Mouse (Mus musculus) adrenal gland, postnatal 10 days (tissue): Measurements from ENCODE around the gene 4930558K02Rik. TPM values are rescaled to one million over a fixed set of nuclear protein-coding genes. Genes with fewer than 3 reads are reported as not detected.

Experiments used
- DNase-seq: peaks from one replicate; pipeline ENCODE4 v3.0.0; 2021; ENCODE audit warnings: mixed read lengths
- long read RNA-seq, 2 experiments: library from polyadenylated mRNA; stranded (forward); transcript quantifications; one replicate each; pipeline ENCODE4 v2.0.0; 2021
- total RNA-seq, 2 experiments: library from RNA; stranded (reverse); gene quantifications; 2 replicates each; pipeline ENCODE4 v1.2.3; 2021

4930558K02Rik gene
- not detected for total RNA-seq
- long read RNA-seq, experiment 1, result 0 reads
- long read RNA-seq, experiment 2, result 0 reads

DNA sequence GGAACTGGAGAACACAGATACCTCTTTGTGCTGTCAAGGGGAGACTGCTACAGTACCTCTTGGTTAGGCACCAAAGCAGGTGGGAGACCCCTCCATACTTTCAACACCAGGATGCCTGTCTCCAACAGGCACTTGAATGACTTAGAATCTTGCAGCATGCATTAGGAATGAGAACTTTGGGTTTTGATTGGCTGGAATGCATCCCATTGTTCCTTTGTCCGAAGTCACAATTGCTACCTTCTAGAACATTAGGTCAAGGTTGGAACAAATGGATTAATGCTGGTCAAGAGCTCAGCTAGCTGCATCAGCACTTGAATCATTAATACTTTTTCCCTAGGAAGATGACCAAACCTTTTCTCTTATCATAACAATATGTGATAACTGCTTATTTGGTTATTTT, at the start of gene 4930558K02Rik:
Gene 4930558K02Rik, minus strand, starts transcription at position 101 of the 400 bp plus-strand sequence.
- DNase-seq, result no peak

DNA sequence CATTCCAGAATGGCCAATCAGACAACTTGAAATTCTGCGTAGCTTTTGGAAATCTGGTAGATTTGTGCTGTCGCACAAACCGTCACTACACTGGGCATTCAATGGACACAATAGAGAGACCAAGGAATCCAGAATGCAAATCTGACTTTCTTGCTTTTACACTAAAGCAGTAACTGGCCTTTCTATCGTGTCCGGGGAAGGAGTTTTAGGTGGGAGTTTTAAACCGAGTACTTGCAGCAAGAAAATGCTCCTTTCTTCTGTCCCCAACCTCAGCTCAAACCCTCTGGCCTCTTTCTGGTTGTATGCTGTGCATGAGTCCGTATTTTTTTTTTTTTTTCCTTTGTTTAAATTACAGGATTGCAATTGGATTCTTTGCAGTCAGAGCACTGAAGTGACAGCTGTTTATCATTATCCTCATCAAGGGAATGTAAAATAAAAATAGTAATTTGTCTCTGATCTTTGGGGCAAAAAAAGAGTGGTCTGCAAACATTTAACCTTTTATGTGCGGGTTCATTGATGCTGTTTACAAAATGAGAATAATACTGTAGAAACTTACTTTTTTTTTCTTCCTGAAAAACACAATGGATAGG, 44.3 kb upstream of the 4930558K02Rik start:
- no peak for DNase-seq

DNA sequence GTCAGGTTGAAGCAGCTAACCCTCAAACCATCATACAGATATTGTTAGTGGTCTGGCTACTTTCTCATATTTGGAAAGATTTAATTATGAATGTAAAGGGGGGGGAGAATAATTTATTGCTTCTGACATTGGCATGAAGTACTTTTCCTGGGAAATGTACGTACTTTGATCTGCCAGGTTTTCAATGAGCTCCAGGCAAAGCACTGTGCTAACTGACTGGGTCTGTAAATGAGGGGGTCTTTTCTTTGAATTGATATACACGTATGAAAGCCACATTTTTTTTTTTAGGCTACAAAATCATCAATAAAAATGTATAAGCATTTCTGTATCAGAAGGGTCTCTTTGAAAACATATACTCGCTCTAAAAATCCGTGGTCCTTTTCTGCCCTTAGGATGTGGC, 41.3 kb upstream of the 4930558K02Rik start:
- no peak for DNase-seq

DNA sequence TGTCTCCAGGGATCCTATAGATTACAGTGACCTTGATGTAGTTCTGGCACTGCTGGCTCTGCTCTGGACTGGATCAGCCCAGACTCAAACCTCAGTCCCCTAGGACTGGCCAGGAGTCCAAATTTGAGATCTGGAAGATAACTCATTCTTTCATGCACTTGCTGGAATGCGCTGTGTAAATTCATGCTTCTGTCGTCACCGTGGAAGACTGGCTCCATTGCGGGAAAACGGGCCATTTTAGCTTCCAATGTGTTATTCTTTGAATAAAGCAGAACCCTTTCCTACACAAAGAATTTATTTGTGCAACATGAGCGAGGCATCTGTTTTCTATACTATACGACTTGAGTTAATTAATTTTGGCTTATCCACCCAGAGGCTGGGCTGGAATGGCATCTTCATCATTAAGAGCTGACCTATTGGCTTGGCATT, 40.9 kb upstream of the 4930558K02Rik start:
- no peak for DNase-seq

DNA sequence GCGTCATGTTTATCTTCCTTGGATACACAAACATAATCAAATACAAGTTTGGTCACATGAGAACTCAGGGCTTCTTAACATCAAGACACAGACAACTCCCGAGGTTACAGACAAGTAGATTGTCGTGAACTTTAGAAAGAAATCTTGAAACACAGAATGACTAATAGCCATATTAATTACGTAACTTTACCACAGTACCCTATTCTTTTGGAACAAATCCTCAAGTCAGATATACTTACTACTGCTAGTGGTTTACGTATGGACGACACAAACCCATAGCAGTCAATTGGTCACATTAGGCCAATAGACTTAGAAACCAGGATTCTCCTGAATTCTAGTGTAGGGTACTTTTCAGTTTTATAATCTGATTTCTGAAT, 39.2 kb upstream of the 4930558K02Rik start:
- DNase-seq, result no peak

DNA sequence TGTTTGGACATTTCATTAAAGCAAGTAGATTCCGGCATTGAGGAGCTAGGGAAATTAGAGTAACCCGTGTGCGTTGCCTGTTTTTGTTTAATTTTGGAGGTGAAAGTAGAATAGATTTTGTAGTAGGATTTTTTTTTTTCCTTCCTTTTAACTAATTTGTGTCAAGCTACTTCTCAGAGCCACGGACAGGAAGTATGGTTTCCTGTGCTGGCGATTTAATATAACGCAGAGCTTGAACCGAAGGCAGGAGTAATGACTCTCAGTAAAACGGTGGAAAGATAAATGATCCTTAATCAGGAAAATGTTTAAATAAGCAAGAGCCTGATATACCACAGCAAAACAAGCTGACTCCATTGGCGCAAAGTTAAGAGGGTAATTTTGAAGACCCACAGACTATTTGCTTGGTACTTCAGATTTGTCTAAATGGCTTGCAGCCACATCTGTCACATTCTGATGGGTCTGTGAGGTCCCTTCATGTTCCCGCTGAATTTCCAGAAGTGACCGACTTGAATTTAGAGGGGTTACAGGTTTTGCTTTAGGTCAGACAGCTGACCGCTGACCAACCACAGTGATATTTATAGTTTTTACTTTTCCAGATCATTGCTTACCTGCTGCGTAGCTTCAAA, 38.7 kb upstream of the 4930558K02Rik start:
- DNase-seq, result no peak

DNA sequence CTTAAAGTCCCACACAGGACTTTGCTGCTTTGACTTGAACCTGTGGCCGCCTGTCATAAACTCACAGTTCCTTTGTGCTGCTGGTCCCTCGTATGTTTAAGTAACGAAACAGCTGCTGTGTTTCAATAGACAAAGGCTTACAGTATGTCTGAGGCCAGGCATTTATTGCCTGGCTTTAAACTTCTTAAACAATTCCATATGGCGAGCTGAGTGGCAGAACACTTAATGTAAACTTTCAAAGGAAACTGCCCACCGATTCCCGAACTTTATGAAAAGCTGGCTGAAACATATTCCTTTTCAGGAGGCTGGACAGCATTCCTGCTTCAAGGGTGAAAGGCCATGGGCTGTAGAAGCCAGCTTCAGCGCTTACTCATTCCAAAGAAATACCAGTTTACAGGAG, 37.5 kb upstream of the 4930558K02Rik start:
- no peak for DNase-seq

DNA sequence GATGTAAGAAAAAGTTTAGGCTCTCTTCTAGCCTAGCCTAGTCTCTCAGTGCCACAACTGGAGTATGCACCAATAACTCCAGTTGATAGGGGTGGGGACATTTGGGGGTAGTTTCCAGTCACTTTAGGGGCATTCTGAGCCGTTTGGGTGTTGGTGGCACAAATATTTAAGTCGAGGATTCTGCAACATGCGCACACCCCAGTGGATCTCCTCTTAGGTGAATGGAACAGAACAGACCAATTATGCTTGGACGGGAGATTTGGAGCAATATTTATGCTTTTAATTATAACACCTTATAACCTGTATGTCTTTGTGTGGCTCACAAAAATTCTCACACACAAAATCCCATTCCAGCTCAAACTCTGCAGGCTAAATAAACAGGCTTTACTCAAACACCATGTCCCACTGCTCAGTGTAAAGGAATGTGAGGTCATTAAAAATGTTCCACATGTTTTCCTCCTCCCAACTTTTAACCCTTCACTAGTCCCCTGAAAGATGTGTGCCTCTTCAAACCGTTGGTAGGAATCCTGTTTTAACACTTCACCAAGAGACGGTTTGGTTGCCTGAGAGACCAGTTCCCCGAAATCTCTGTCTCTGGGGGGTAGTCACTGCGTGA, 35.9 kb upstream of the 4930558K02Rik start:
- no peak for DNase-seq

DNA sequence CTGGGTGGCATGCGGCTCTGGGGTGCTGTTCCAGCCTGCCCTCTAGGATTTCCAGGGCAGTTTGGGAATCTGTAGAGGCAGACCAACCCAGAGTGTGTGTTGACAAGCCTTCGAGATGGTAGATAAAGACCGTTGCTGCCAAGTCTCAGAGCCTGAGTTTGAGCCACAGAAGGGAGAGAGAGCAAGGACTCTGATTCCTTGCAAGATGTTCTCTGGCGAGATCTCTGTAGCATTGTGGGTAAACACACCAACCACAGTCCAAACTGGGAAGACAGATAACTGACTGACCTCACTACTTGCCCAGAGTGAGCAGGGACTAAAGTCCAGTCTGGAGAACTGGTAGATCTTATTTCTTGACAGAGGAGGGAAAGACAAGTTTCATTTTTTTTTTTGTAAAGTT, 34.1 kb upstream of the 4930558K02Rik start:
- DNase-seq, result no peak

DNA sequence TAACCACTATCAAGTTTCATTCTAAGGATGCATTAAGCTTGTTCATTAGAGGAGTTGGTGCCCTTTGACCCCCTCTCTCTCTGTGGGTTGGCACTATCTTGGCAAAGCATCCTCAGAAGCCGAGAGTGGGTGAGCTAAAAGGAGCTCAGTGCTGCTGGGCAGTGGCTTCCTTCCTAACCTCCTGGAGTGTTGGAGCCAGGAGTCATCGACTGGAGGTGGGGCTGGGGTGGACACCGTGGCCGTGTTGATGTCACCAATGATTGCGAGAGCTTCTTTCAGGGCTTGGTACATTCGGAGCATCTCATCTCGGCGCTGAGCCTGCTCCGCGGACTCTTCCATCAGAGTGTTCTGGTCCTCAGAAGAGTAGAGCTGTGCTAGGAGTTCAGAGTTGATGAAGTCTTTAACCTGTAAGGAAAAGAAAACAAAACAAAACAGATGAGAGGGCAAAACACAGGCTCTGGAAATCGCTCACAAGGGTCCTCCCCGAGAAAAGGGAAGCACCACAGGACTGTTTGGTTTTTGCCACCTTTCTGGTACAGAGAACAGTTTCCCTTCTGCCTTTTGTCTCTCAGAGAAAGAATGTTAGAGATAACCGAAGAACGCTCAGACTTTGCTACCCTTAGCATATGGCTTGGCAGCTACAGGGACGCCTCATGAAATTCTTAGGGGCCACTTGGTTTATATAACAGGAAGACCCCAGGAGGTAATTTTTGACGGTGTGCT, 32.2 kb upstream of the 4930558K02Rik start:
- DNase-seq, result no peak

DNA sequence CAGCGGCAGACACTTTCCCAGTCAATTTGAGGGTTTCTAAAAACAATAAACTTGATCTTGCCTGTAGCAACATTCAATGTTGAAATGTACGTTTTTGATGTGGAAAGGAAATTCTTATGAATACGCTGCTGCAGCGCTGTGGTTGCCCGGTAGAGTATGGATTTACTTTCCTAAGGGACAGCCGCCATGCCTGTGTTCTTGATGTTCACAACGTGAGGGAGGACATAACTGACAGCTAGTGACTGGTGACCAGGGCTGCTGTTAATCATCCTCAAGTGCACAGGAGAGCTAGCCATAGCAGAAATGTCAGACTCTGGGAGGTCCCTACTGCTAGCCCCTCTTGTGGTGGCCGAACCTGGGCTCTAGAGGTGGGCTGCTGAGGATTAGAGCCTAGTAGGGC, 29.6 kb upstream of the 4930558K02Rik start:
- DNase-seq, result no peak

DNA sequence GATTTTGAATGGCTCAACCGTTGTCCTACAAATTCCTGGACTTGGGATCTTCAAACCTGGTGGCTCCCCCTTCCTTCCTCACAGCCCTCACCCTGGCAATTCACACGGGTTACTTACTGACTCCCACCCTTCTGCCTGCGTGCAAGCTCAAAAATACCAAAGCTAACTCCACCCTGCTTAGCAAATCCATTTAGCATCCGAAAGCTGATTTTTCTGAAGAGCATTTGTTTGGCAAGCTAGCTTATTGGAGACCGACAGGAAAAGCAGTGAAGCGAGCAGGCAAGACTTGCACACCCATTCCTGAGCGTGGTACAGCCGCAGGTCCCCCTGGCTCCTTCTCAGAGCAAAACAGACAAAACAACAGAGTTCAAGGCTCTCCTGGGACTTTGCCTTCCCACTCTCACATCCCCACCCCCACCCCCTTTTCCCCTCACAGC, 29.2 kb upstream of the 4930558K02Rik start:
- no peak for DNase-seq

DNA sequence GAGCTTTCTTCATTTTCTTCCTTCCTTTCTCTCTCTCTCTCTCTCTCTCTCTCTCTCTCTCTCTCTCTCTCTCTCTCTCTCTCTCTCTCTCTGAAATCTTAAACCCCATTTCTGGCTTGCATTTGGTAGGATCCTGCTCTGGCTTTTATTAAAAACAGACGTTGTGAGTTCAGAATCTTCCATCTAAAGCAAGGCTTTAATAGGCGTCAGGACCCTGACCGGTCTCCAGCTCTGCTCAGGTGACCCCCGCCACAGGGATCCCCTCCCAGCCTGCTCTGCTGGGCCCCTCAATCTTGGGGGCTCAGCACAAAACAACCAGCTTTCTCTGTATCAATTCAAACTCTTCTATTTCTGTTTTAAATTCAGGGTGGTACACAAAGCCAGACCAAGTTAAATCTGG, 28.8 kb upstream of the 4930558K02Rik start:
- DNase-seq, result no peak

DNA sequence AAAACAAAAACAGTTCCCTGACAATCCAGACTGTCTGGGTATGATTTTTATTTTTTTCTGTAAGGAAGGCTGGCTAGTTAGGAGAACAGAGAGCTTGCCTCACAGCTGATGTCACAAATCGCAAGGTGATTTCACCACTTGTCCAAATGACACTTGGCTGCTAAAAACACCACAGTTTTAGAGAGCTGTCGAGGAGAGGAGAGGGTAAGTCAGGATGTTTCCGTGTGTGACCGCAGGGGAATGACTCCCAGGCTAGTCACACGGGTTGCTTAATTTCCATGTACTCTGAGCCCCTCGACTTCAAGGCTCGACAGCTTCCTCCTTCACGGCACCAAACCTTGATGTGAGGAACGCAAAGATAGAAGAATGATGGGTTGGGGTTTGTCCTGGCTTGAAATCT, 26.7 kb upstream of the 4930558K02Rik start:
- DNase-seq, result no peak

DNA sequence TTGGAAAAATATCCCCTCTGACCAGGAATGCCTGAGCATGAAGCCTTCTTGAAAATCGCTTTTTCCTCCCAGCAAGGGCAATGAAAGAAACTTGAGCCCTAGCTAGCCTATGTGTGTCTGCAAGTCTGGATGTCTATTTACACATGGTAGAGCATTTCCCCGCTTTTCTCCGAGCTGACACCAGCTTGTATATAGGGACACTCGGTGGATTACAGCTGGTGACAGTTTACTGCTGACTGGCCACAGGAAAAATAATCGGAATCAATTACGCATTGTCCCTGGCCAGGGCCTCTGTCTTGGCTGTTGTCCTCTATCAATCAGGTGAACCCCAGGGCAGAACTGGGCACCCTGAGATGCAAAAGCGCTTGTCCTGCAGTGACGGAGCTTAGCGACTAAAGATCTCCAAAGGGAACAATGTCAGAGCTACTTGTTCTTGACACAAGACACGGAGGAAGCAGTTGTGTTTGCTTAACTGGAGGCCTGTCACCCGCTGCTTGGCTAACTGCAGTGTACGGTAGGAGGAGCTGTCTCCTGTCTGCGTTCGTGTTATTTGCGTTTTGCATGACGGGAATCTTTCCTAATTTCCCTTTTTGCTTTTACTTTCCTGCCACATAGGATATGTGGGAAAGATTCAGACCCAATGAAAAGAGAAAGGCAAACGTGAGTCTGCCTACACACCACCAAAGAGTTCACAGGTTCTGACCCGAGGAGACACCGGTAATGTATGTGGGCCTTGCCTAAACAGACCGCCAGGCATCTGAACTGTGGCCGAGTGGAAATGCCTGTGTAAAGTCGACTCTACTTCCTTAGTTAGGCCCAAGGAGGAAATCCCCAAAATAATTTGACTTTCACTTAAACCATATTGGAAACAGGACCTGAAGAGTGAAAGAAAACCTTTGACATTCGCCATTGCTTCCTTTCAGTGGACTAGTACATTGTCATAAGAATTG, 25.7 kb upstream of the 4930558K02Rik start:
- peak; percentile 51 for DNase-seq

DNA sequence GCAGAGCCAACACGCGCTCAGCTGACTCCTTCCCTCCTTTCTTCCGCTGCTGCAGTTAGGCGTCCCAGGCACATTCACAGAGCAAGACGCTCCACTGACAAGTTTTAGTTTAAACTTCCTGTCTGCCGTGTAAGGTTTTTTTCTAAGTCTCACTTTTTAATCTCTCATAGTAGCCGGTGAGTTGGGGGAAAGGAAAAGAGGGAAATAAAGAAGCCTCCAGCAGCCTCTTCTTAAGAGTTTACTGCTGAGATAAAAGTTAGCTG, 25.0 kb upstream of the 4930558K02Rik start:
- DNase-seq, result no peak

DNA sequence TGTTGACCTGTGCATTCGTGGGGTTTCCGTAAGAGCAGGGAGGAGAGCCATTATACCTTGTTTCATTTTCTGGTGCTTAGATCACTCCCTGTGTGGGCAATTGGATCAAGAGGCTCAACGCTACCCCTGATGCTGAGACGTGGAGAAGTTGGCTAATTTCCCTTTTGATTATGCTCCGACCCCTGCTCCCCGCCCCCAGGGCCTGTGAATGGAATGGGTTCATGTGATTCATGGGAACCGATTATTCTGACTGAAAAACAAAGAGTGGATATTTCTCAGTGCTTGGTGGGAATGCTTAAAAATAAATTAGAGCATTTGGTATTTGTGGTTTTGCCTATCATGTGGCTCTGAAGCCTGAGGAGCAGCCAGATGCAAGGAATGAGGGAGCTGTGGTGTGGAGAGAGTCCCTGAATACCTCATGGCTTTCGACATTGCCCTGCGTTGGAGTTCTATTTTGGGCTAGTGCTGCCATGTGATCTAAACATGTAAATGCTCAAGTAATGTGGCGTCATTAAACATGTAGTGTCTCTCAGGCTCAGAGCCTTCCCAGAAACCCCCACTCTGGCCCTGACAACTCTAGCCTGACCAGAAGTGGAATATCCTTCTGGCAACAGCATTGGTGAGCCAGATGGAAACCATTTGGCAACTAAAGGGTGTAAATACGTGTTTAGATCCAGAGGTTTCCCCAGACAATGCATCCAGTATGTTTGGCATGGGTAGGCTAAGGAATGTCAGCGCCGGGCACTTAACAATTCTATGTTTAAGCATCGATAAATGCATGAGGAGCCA, 24.5 kb upstream of the 4930558K02Rik start:
- DNase-seq, result no peak

DNA sequence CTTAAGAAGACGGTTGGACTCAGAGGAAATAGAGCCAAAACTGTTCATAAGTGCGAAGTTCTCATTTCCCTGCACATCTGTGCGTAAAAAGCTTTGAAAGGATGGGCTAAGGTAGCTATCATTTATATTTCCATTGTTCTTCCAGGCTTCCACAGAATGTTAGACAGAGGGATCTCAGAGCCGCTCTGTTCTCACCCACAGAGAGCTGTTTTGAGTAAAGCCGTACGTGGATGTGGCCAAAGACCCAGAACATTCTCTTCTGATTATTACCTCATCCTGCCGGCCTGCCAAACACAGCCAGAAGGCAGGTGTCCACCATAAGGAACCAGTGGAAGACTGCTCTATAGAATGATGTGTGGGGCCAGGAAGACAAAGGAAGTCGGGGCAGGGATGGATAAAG, 21.9 kb upstream of the 4930558K02Rik start:
- no peak for DNase-seq

DNA sequence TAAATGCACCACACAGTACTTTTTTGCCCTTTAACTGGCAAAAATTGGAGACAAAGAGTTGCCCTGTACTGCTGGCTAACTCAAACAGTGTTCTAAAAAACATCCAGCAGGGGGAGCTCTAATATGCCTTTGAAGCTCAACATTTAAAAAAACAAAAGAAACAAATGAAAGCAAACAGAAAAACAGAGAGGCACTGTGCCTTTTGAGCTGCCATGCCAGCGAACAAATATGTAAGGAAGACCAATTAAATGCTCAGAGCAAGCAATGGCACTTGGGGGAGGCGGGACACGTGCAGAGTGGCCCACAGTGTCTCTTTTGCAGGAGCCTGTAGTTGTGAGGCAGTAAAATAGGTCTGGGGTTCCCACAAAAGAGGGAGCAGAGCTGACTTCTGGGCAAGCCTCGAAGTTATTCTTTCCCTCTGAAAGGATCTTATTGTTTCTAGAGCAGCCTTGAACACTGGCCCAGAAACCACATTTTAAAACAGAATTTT, 20.5 kb upstream of the 4930558K02Rik start:
- DNase-seq, result peak; percentile 56

DNA sequence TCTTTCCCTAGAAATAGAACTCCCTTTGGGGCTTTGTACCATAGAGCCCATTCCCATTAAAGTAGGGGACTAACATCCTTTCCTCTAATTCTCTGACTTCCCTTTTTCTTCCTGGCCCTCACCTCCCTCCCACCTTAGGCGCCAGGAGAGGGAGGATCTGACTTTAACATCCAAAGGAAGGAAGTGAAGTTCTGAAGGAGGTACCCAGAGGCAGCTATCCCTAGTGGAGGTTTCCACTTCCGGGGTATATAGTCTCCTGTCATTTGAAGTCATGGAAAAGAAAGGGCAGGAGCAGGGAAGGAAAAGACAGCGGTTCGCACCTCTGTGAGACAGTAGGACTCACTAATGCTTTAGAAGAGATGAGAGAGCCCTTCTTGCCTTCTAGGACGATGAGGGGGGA, 19.9 kb upstream of the 4930558K02Rik start:
- no peak for DNase-seq

DNA sequence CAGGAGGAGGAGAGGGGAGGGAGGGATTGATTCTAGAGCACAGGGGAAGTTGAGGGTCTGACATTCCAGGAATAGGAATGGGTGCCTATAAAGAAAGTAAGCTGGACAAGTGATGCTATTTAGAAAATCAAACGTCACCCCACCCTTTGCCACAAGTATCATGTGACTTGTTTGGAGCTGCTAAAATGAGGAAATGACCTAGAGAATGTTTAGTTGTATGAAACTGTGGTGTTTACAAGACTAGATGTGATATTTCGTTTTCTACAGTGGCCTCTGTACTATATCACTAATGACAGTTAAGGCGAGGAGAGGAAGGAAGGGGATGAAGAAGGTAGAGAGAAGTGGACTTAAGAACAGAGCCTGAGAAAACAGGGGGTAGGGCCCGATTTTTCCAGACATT, 19.3 kb upstream of the 4930558K02Rik start:
- no peak for DNase-seq
